Mouse (Mus musculus) bone marrow, adult 2 months (tissue): ENCODE data around the gene Pdhx.

Experiments used
- CTCF ChIP-seq: fragments of 200-500 bp; IDR thresholded peaks from 2 replicates; pipeline ENCODE4 v1.5.1; 2011; ENCODE audit warnings: low read length, control low read depth; ENCODE audit not compliant: control insufficient read depth, insufficient read depth
- POLR2A ChIP-seq: fragments of 200-500 bp; IDR thresholded peaks from 2 replicates; pipeline ENCODE4 v1.6.1; 2011; ENCODE audit warnings: low read depth, mild to moderate bottlenecking, control low read depth, low read length, borderline replicate concordance; ENCODE audit not compliant: control insufficient read depth

- TF ChIP-seq CTCF (no peak), POLR2A (no peak)
Measured at GRCm38 (mm10) chr2:102980870-102981269, 92.4 kb downstream of the Pdhx start.
